Mouse (Mus musculus) C2C12 (cell line): ENCODE measurements around the gene Lurap1l.

ENCODE experiments used
- CEBPB ChIP-seq: IDR thresholded peaks from one replicate; pipeline ENCODE4 v1.6.1; 2011; ENCODE audit warnings: low read depth, mild to moderate bottlenecking, control low read depth, moderate library complexity
- CTCF ChIP-seq: IDR thresholded peaks from one replicate; pipeline ENCODE4 v1.5.1; 2011; ENCODE audit not compliant: control insufficient read depth, insufficient read depth, insufficient read length
- FOSL1 ChIP-seq: IDR thresholded peaks from one replicate; pipeline ENCODE4 v1.8.0; 2011; ENCODE audit warnings: mild to moderate bottlenecking, low read length; ENCODE audit not compliant: poor library complexity, insufficient read depth, severe bottlenecking
- MAX ChIP-seq: IDR thresholded peaks from one replicate; pipeline ENCODE4 v1.6.1; 2011; ENCODE audit warnings: mild to moderate bottlenecking, control low read depth
- MYOD1 ChIP-seq: IDR thresholded peaks from one replicate; pipeline ENCODE4 v1.6.1; 2011; ENCODE audit warnings: low read depth; ENCODE audit not compliant: control insufficient read depth, insufficient read length
- MYOG ChIP-seq: IDR thresholded peaks from one replicate; pipeline ENCODE4 v1.6.1; 2011; ENCODE audit not compliant: control insufficient read depth, insufficient read length; ENCODE audit errors: extremely low read depth
- USF1 ChIP-seq: IDR thresholded peaks from one replicate; pipeline ENCODE4 v1.6.1; 2011; ENCODE audit warnings: low read depth, mild to moderate bottlenecking, control low read depth, moderate library complexity

GRCm38 (mm10) chr4:80866065-80866464 is 44.4 kb upstream of the Lurap1l start:
- TF ChIP-seq CTCF (no peak), USF1 (no peak), FOSL1 (no peak), MAX (no peak), MYOD1 (no peak), MYOG (no peak), CEBPB (no peak)
